Mouse (Mus musculus) cerebellum, adult 2 months (tissue): Measurements from ENCODE around the gene Ppp6r3. TPM values are rescaled to one million over a fixed set of nuclear protein-coding genes. Genes with fewer than 3 reads are reported as not detected.
A peak's percentile ranks its signal among the peaks of the same experiment; 100 is the strongest.
"Not testable (repeated sequence)": the region's sequence is repeated elsewhere in the genome, so short reads cannot be mapped to it uniquely, and the experiment has no call there.

Experiments
- DNase-seq, 2 experiments: peaks; one replicate each; pipeline ENCODE4 v3.0.0; 2021
- H3K27ac ChIP-seq: fragments of 200-500 bp; 2 replicates; pipeline ENCODE4 v1.5.1; 2012; ENCODE audit warnings: low read length, control low read depth, inconsistent platforms; ENCODE audit not compliant: insufficient read depth
- H3K27me3 ChIP-seq: fragments of 200-500 bp; 2 replicates; pipeline ENCODE4 v1.6.1; 2012; ENCODE audit warnings: inconsistent platforms, mild to moderate bottlenecking, low read length, moderate library complexity; ENCODE audit not compliant: control insufficient read depth, insufficient read depth
- H3K4me1 ChIP-seq: fragments of 200-500 bp; 2 replicates; pipeline ENCODE4 v1.6.1; 2011; ENCODE audit warnings: low read length; ENCODE audit not compliant: control insufficient read depth, insufficient read depth
- H3K4me3 ChIP-seq: fragments of 200-500 bp; replicated peaks from 2 replicates; pipeline ENCODE3; 2011; ENCODE audit warnings: mild to moderate bottlenecking, low read depth, low read length, control low read depth; ENCODE audit not compliant: insufficient read depth
- CTCF ChIP-seq: fragments of 200-500 bp; IDR thresholded peaks from 2 replicates; pipeline ENCODE4 v1.5.1; 2011; ENCODE audit warnings: low read depth, mild to moderate bottlenecking, control low read depth, low read length, moderate library complexity, borderline replicate concordance; ENCODE audit not compliant: insufficient read depth
- POLR2A ChIP-seq: fragments of 200-500 bp; IDR thresholded peaks from 2 replicates; pipeline ENCODE4 v1.6.1; 2011; ENCODE audit warnings: low read length, control low read depth, borderline replicate concordance; ENCODE audit not compliant: insufficient read depth
- WGBS: fragments of 180-500 bp; shearing (Covaris S2); methylation state at CpG from one replicate; pipeline ENCODE4 v1.1.7; 2018; 5-methylcytosine and 5-hydroxymethylcytosine counted together
- polyA plus RNA-seq: library from polyadenylated mRNA; depleted of rRNA; stranded (reverse); fragments of >200 nt; gene quantifications from 2 replicates; pipeline ENCODE4 v1.2.3, GENCODE M21; 2012

Gene Ppp6r3
- polyA plus RNA-seq, 1 experiment = 95.8 TPM

- DNase-seq = no peak
- H3K27me3 ChIP-seq = no peaks in the 10 kb centered on the region
- H3K4me1 ChIP-seq = peaks cover 5% of the 10 kb centered on the region
- WGBS = 79% methylated on average over 3 of the region's 3 CpGs
- no peak overlapping the region for H3K27ac ChIP-seq
- TF ChIP-seq POLR2A (no peak), CTCF (no peak)
- H3K4me3 ChIP-seq = no peak overlapping the region
These were observed 40.6 kb downstream of the Ppp6r3 start for GRCm38 (mm10) chr19:3534945-3535344.

GRCm38 (mm10) chr19:3533266-3533966 is 42.1 kb downstream of the Ppp6r3 start:
- not testable (repeated sequence) for DNase-seq, H3K27ac ChIP-seq, H3K27me3 ChIP-seq, H3K4me3 ChIP-seq, H3K4me1 ChIP-seq
- WGBS = 86% methylated on average over 12 of the region's 12 CpGs

- Histone ChIP-seq H3K4me1 (peaks cover 9% of the 10 kb centered on the region), H3K27me3 (no peaks in the 10 kb centered on the region), H3K4me3 (no peak overlapping the region), H3K27ac (no peak overlapping the region)
- TF ChIP-seq POLR2A (no peak), CTCF (no peak)
- 96% methylated on average over 14 of the region's 14 CpGs for WGBS
- DNase-seq = no peak
These were observed 42.8 kb downstream of the Ppp6r3 start for GRCm38 (mm10) chr19:3532717-3533260.

- TF ChIP-seq CTCF (no peak), POLR2A (no peak)
- Histone ChIP-seq H3K27me3 (no peaks in the 10 kb centered on the region), H3K27ac (no peak overlapping the region), H3K4me1 (peaks cover 9% of the 10 kb centered on the region), H3K4me3 (no peak overlapping the region)
- WGBS = 26% methylated on average over 3 of the region's 3 CpGs
- peak in 1 of 2 experiments; percentile 25 for DNase-seq
These were observed 45.8 kb downstream of the Ppp6r3 start for GRCm38 (mm10) chr19:3529781-3530180.

GRCm38 (mm10) chr19:3528646-3529045 is 46.9 kb downstream of the Ppp6r3 start:
- TF ChIP-seq CTCF (no peak), POLR2A (no peak)
- H3K4me3 ChIP-seq = no peak overlapping the region
- no peak overlapping the region for H3K27ac ChIP-seq
- DNase-seq = no peak
- 76% methylated on average over 4 of the region's 4 CpGs for WGBS
- no peaks in the 10 kb centered on the region for H3K27me3 ChIP-seq
- H3K4me1 ChIP-seq = peaks cover 9% of the 10 kb centered on the region

- no peak overlapping the region for H3K4me3 ChIP-seq
- TF ChIP-seq CTCF = no peak
- no peak for TF ChIP-seq POLR2A
- no peak overlapping the region for H3K27ac ChIP-seq
- H3K27me3 ChIP-seq = no peaks in the 10 kb centered on the region
- 91% methylated on average over 4 of the region's 4 CpGs for WGBS
- DNase-seq = peak in 1 of 2 experiments; percentile 34
- H3K4me1 ChIP-seq = peaks cover 9% of the 10 kb centered on the region
These were observed 48.0 kb downstream of the Ppp6r3 start for GRCm38 (mm10) chr19:3527531-3527930.

- Histone ChIP-seq H3K27me3 (no peaks in the 10 kb centered on the region), H3K27ac (no peak overlapping the region), H3K4me3 (no peak overlapping the region), H3K4me1 (no peaks in the 10 kb centered on the region; the same call in 1 of the 2 replicates)
- TF ChIP-seq CTCF (no peak), POLR2A (no peak)
- DNase-seq = no peak
- WGBS = 81% methylated on average over 4 of the region's 4 CpGs
These were observed 55.9 kb downstream of the Ppp6r3 start for GRCm38 (mm10) chr19:3519471-3520169.

GRCm38 (mm10) chr19:3497216-3497615 is 78.3 kb downstream of the Ppp6r3 start:
- WGBS = 95% methylated on average over 3 of the region's 3 CpGs
- no peaks in the 10 kb centered on the region for H3K27me3 ChIP-seq
- DNase-seq = no peak
- H3K27ac ChIP-seq = no peak overlapping the region
- no peaks in the 10 kb centered on the region for H3K4me1 ChIP-seq
- no peak for TF ChIP-seq POLR2A
- no peak for TF ChIP-seq CTCF
- no peak overlapping the region for H3K4me3 ChIP-seq
